Mouse (Mus musculus): ENCODE measurements at regions not wholly inside any gene's neighbourhood (a gene's known extent, or its start where the extent isn't known, plus 50 kb on each side); places are given as distances from the start of the nearest gene placed in this dataset.

- no peak for DNase-seq (ENCODE audit: low read depth, low spot score)
Measured at GRCm38 (mm10) chr16:8117543-8118167, 307.3 kb downstream of the Tmem114 start.

GRCm38 (mm10) chr16:8111329-8112116, 313.4 kb downstream of the Tmem114 start:
- DNase-seq (ENCODE audit: low read depth, low spot score), result no peak

- no peak for DNase-seq (ENCODE audit: low read depth, low spot score)
Measured at GRCm38 (mm10) chr16:8108141-8109122, 316.5 kb downstream of the Tmem114 start.

GRCm38 (mm10) chr16:8079024-8079423, 345.9 kb downstream of the Tmem114 start:
- no peak for DNase-seq (ENCODE audit: low read depth, low spot score)

- DNase-seq (ENCODE audit: low read depth, low spot score), result peak; percentile 59
Measured at GRCm38 (mm10) chr16:8078461-8078860, 346.5 kb downstream of the Tmem114 start.

GRCm38 (mm10) chr16:8074729-8075128, 350.2 kb downstream of the Tmem114 start:
- DNase-seq (ENCODE audit: low read depth, low spot score), result no peak

GRCm38 (mm10) chr16:8053936-8054335, 371.0 kb downstream of the Tmem114 start:
- no peak for DNase-seq (ENCODE audit: low read depth, low spot score)

- DNase-seq (ENCODE audit: low read depth, low spot score), result no peak
Measured at GRCm38 (mm10) chr16:8008966-8009365, 416.0 kb downstream of the Tmem114 start.

- no peak for DNase-seq (ENCODE audit: low read depth, low spot score)
Measured at GRCm38 (mm10) chr16:8006631-8007030, 418.3 kb downstream of the Tmem114 start.

GRCm38 (mm10) chr16:8002339-8003089, 422.4 kb downstream of the Tmem114 start:
- DNase-seq (ENCODE audit: low read depth, low spot score), result no peak

GRCm38 (mm10) chr16:7982816-7983215, 442.1 kb downstream of the Tmem114 start:
- DNase-seq (ENCODE audit: low read depth, low spot score), result no peak

- DNase-seq (ENCODE audit: low read depth, low spot score), result no peak
Measured at GRCm38 (mm10) chr16:7978466-7978865, 446.5 kb downstream of the Tmem114 start.

- DNase-seq (ENCODE audit: low read depth, low spot score), result no peak
Measured at GRCm38 (mm10) chr16:7951616-7952015, 473.3 kb downstream of the Tmem114 start.

- no peak for DNase-seq (ENCODE audit: low read depth, low spot score)
Measured at GRCm38 (mm10) chr16:7942333-7942732, 482.6 kb downstream of the Tmem114 start.

- no peak for DNase-seq (ENCODE audit: low read depth, low spot score)
Measured at GRCm38 (mm10) chr16:7937167-7937566, 487.8 kb downstream of the Tmem114 start.

GRCm38 (mm10) chr16:7932322-7932721, 492.6 kb downstream of the Tmem114 start:
- DNase-seq (ENCODE audit: low read depth, low spot score), result no peak

GRCm38 (mm10) chr16:7931676-7932075, 493.3 kb downstream of the Tmem114 start:
- DNase-seq (ENCODE audit: low read depth, low spot score), result no peak

GRCm38 (mm10) chr16:7929112-7929511, 495.8 kb downstream of the Tmem114 start:
- DNase-seq (ENCODE audit: low read depth, low spot score), result no peak

- no peak for DNase-seq (ENCODE audit: low read depth, low spot score)
Measured at GRCm38 (mm10) chr16:7928391-7928935, 496.5 kb downstream of the Tmem114 start.

- DNase-seq (ENCODE audit: low read depth, low spot score), result no peak
Measured at GRCm38 (mm10) chr16:7927756-7928155, 497.2 kb downstream of the Tmem114 start.

- DNase-seq (ENCODE audit: low read depth, low spot score), result no peak
Measured at GRCm38 (mm10) chr16:7895786-7896185, 529.1 kb downstream of the Tmem114 start.
